Mouse (Mus musculus) small intestine, adult 2 months (tissue): Measurements from ENCODE around the gene Pde4a.
"Not testable (repeated sequence)": the region's sequence is repeated elsewhere in the genome, so short reads cannot be mapped to it uniquely, and the experiment has no call there.

Source experiments
- CTCF ChIP-seq: fragments of 200-500 bp; IDR thresholded peaks from 2 replicates; pipeline ENCODE4 v1.5.1; 2012; ENCODE audit warnings: low read depth, mild to moderate bottlenecking, control low read depth, inconsistent platforms, low read length, moderate library complexity, mixed read lengths; ENCODE audit not compliant: insufficient replicate concordance, insufficient read length; ENCODE audit errors: extremely low read depth
- POLR2A ChIP-seq: fragments of 200-500 bp; IDR thresholded peaks from 2 replicates; pipeline ENCODE4 v1.6.1; 2012; ENCODE audit warnings: low read depth, mild to moderate bottlenecking, control low read depth, inconsistent platforms, low read length, moderate library complexity

DNA sequence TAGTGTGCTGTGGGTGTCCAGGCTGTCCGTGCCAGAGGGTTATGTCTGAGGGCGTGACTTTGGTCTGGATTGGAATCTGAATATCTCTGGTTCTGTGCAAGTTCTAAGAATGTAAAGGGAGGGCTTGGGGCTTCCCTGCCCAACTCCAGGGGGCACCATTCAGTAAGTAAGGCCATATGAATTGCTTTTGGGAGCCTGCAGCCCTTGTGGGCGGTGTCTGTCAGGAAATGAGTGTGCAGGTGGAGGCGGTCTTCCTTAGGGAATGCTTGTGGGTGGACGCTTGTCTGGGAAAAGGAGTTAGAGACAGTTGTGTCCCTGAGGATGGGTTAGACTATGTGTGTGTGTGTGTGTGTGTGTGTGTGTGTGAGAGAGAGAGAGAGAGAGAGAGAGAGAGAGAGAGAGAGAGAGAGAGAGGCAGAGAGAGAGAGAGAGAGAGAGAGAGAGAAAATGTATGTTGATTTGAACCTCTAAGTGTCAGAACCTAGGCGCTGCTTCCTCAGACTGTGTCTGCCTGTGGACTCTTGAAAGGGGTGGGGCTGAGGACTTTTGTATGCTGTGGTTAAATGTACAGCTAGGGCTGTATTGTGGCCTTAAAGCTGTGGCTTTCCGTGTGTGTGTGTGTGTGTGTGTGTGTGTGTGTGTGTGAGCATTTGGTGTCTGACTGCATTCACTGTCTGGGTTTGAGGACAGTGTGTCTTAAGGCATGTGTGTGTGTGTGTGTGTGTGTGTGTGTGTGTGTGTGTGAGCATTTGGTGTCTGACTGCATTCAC, 30.4 kb downstream of the Pde4a start:
- TF ChIP-seq CTCF, POLR2A: not testable (repeated sequence)
